Mouse (Mus musculus) splenic B cell, adult 2 months (primary cell): ENCODE measurements around the gene Ptch1.

Experiments used
- DNase-seq: peaks from one replicate; pipeline ENCODE4 v3.0.0-alpha.2; 2011; ENCODE audit warnings: low read depth, low spot score
- H3K27me3 ChIP-seq: 2 replicates; pipeline ENCODE4 v1.6.1; 2012; ENCODE audit warnings: mild to moderate bottlenecking, low read length, moderate library complexity, mixed read lengths; ENCODE audit not compliant: control insufficient read depth, poor library complexity, insufficient read depth, severe bottlenecking
- H3K36me3 ChIP-seq: 2 replicates; pipeline ENCODE4 v1.6.1; 2012; ENCODE audit warnings: mild to moderate bottlenecking, low read length, moderate library complexity, mixed read lengths; ENCODE audit not compliant: control insufficient read depth, poor library complexity, insufficient read depth, severe bottlenecking

Ptch1 gene

DNA sequence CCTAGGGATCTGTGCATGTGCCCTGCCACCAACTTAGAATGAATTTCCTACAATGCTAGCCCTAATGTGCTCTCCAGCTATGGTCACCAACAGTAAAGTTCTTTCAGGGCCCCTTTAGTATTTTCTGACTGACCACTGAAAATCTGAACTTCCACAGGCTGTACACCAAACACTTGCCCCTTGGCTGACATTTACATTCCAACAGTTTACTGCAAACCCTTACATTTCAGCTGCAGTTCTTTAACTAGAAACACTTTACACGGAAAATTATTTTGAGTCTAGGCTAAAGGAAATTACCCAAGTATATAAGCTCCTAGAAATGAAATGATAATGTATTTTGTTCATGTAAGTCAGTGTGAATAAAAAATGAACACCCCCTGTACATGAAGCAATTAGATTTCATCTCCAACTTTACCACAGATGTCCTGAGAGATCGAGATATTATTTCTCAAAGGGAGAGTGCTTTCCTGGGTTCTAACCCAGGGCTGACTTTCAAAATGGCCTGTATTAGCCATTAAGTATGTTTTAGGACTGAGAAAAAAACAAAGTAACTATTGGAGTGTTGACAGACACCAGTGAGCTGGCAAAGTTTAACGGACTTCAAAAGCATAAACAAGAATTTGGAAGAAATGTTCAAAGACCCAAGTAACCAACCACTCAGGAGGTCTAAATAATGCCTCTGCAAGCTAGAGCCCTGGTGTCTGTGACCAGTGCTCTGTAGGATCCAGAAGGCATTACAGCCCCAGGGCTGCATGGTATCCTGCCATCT lies 43.6 kb downstream of the Ptch1 start:
- H3K36me3 ChIP-seq, result peaks cover 14% of the 10 kb centered on the region
- DNase-seq, result no peak
- no peaks in the 10 kb centered on the region for H3K27me3 ChIP-seq

- H3K36me3 ChIP-seq, result peaks cover 14% of the 10 kb centered on the region
- no peak for DNase-seq
- H3K27me3 ChIP-seq, result no peaks in the 10 kb centered on the region
Observed at GRCm38 (mm10) chr13:63528852-63529251, 44.5 kb downstream of the Ptch1 start.

GRCm38 (mm10) chr13:63528164-63528675 lies 45.2 kb downstream of the Ptch1 start:
- Histone ChIP-seq H3K36me3 (peaks cover 14% of the 10 kb centered on the region), H3K27me3 (no peaks in the 10 kb centered on the region)
- DNase-seq, result peak; percentile 17

- Histone ChIP-seq H3K36me3 (peaks cover 3% of the 10 kb centered on the region), H3K27me3 (no peaks in the 10 kb centered on the region)
- no peak for DNase-seq
Observed at GRCm38 (mm10) chr13:63525571-63526197, 47.7 kb downstream of the Ptch1 start.

DNA sequence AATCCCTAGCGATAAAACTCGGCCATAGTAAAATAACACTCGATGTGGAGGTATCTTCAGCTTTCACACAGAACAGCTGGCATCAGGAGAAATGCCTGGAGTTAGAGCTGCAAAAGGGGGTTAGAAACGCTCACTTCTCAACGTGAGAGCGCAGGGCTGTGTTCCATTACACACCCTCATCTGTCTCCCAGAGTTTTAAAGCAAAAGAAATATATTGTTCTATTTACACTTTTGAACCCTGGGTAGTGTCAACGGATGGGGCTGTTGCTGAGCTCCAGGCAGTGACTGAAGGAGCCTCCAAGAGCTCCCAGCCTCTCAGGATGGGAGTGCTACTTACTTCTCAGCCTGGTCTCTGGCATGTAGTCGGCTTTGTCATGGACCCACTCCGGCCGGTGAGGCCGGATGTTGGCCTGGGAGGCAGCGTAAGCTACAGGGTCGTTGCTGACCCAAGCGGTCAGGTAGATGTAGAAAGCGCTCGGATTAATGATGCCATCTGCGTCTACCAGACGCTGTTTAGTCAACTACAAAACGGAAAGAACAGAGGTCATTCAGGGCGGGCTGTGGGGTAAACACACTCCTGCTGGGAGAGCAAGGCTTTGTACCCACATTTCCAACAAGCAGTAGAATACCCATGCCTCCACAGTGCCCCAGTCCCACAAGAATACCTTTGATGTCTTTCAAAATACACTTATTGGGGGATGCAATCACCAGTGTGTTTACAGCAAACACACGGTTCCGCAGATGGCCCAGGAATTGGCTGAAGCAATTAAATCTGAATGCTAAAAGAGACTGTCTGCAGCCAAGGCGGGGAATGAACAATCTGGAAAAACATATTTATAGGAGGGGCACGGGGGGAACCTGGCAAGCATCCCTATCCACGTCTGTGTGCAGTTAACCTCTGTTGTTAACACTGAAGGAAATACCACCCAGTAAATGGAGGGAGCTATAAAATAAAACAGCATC lies 48.5 kb downstream of the Ptch1 start:
- Histone ChIP-seq H3K27me3 (no peaks in the 10 kb centered on the region), H3K36me3 (peaks cover 3% of the 10 kb centered on the region)
- DNase-seq, result no peak

DNA sequence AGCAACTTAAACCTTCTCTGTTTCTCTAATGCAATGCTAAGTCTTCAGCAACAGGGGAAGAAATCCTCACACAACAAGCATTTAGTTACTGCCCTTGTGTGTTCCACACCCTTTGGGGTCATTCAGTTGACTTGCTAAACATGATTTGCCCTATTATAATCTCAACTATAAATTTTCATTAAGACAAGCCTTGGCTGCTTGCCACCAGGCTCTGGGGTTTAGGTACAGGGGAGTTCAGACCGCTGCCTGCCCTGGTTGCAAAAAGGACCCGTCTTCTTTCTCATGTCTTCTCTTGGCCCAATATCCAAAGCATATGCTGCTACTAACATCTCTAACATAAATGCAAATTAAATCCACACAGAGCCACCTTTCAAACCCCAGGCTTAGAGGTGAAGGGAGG lies 49.3 kb downstream of the Ptch1 start:
- no peak for DNase-seq
- Histone ChIP-seq H3K36me3 (peaks cover 3% of the 10 kb centered on the region), H3K27me3 (no peaks in the 10 kb centered on the region)

DNA sequence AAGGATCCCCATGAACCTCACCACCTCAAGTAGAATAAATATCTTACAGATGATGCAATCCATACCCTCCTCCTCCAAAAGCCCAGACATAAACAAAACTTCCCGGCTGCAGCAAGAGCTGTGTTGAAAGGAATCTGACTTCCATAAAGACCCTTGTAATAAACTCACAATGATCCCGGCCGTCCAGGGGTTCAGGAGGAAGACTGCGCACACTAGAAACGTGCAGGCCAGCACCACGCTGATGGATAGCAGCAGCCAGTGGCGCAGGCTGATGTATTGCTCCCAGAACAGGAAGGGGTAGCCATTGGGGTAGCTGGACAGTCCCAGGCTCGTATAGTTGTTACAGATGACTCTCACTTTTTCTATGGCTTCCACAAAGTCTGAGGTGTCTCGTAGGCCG lies 50.6 kb downstream of the Ptch1 start:
- DNase-seq, result no peak
- H3K27me3 ChIP-seq, result no peaks in the 10 kb centered on the region
- H3K36me3 ChIP-seq, result peaks cover 4% of the 10 kb centered on the region

DNA sequence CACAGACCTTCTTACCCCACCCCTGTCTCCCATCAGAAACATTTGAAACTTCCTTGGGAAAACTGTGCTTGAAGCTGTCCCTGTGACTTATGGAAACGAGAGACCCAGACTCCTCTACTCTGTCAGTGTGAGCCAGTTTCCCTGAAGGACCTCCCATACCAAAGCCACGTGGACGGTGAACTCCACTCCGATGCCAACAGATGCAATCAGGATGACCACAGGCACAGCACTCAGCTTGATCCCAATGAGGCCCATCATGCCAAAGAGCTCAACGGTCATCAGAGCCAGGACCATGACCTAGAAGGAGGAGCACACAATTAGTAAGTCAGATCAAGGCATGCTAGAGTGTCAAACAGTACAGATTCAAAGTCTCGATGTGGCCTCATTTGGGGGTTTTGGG lies 53.3 kb downstream of the Ptch1 start:
- DNase-seq, result no peak
- Histone ChIP-seq H3K36me3 (peaks cover 5% of the 10 kb centered on the region), H3K27me3 (no peaks in the 10 kb centered on the region)

DNA sequence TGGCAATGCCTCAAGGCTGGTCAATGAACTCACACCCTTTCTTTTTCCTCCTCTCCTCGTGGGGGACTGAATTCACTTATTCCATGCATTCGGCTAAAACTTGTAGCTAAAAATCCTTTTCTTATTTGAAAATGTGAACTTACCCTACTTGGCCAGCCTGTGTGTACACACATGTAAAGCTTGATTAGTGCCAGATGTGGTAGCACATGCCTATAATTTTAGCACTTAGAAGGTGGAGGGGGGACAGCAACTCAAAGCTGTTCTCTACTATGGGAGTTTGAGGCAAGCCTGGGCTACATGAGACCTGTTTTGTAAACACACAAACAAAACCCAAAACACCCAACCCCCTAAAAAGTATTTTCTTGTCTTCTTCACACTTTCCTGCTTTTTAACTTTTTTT lies 56.9 kb downstream of the Ptch1 start:
- H3K36me3 ChIP-seq, result peaks cover 13% of the 10 kb centered on the region
- no peak for DNase-seq
- no peaks in the 10 kb centered on the region for H3K27me3 ChIP-seq

- Histone ChIP-seq H3K27me3 (no peaks in the 10 kb centered on the region), H3K36me3 (peaks cover 18% of the 10 kb centered on the region)
- no peak for DNase-seq
Observed at GRCm38 (mm10) chr13:63515542-63515941, 57.9 kb downstream of the Ptch1 start.

DNA sequence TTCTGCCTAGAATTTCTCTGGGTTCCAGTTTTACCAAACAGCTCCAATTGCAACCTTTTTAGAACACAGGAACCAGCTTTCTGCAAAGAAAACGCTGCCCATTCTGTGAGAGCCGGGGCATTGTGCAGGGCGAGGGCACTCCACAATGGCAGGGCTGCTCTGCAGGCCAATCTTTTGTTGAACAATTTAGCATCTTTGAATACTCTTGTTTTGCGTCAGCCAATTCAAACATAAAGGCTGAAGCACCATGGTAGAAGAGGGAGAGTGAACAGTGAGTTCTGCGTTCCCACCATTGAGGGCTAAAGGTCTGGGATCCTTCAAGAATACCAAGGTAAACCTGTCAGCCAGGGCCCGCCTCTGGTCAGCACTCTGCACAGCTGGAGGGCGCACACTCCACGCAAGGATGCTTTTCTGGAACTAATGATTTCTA lies 58.5 kb downstream of the Ptch1 start:
- no peak for DNase-seq
- Histone ChIP-seq H3K36me3 (peaks cover 18% of the 10 kb centered on the region), H3K27me3 (no peaks in the 10 kb centered on the region)

GRCm38 (mm10) chr13:63513374-63514098 lies 59.9 kb downstream of the Ptch1 start:
- Histone ChIP-seq H3K36me3 (peaks cover 18% of the 10 kb centered on the region), H3K27me3 (no peaks in the 10 kb centered on the region)
- no peak for DNase-seq

GRCm38 (mm10) chr13:63512411-63512810 lies 61.0 kb downstream of the Ptch1 start:
- no peak for DNase-seq
- Histone ChIP-seq H3K36me3 (peaks cover 16% of the 10 kb centered on the region), H3K27me3 (no peaks in the 10 kb centered on the region)

DNA sequence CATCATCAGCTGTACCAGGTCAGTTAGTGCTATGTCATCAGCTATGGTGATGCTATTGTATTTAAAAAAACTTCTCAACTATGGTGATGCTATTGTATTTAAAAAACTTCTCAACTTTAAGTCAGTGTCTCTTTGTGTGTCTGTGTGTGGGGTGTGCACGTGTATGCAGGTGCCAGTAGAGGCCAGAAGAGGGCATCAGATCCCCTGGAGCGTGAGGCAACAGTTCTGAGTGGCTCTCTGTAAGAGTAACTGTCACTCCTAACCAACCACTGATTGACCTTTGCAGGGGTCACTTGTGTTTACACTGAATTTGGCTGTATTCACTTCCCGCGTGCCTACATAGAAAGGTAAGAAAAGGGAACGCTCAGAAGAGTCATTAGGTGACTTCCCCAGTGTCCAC lies 65.6 kb downstream of the Ptch1 start:
- DNase-seq, result no peak
- Histone ChIP-seq H3K36me3 (peaks cover 14% of the 10 kb centered on the region), H3K27me3 (no peaks in the 10 kb centered on the region)
